Mouse (Mus musculus) fibroblast of lung, adult 2 months (primary cell): ENCODE measurements around the gene Slc12a1.

Experiments
- DNase-seq: peaks from one replicate; pipeline ENCODE4 v3.0.0-alpha.2; 2011; ENCODE audit warnings: low read depth

The Slc12a1 gene

GRCm38 (mm10) chr2:125254630-125255029 lies 102.3 kb downstream of the Slc12a1 start:
- no peak for DNase-seq

GRCm38 (mm10) chr2:125255886-125256285 lies 103.6 kb downstream of the Slc12a1 start:
- DNase-seq, result no peak

- no peak for DNase-seq
Observed at GRCm38 (mm10) chr2:125259230-125260120, 107.2 kb downstream of the Slc12a1 start.

- no peak for DNase-seq
Observed at GRCm38 (mm10) chr2:125260326-125260725, 108.0 kb downstream of the Slc12a1 start.

- DNase-seq, result no peak
Observed at GRCm38 (mm10) chr2:125263056-125263455, 110.8 kb downstream of the Slc12a1 start.

- peak; percentile 73 for DNase-seq
Observed at GRCm38 (mm10) chr2:125263753-125264152, 111.4 kb downstream of the Slc12a1 start.

GRCm38 (mm10) chr2:125268876-125269275 lies 116.6 kb downstream of the Slc12a1 start:
- no peak for DNase-seq

- DNase-seq, result peak; percentile 89
Observed at GRCm38 (mm10) chr2:125275617-125276016, 123.3 kb downstream of the Slc12a1 start.

GRCm38 (mm10) chr2:125276692-125277091 lies 124.4 kb downstream of the Slc12a1 start:
- DNase-seq, result no peak

GRCm38 (mm10) chr2:125278474-125278873 lies 126.2 kb downstream of the Slc12a1 start:
- DNase-seq, result peak; percentile 74
